Mouse (Mus musculus): ENCODE data around the gene Gm21698. TPM values are rescaled to one million over a fixed set of nuclear protein-coding genes. Genes with fewer than 3 reads are reported as not detected.

Gm21698 gene
- 0.52 and 0.59 TPM in 2 replicates for polyA plus RNA-seq (2015; fragmentation: Nextera tagmentation; extraction: Ambion mirVana)

GRCm38 (mm10) chr5:25988550-25988949, at the start of gene Gm21698:
Gene Gm21698 (minus strand): TSS chr5:25988650.

GRCm38 (mm10) chr5:26022816-26023215, 34.4 kb upstream of the Gm21698 start, which contains the start of gene Gm5862:
Gene Gm5862 (minus strand): TSS chr5:26022916.

GRCm38 (mm10) chr5:26004698-26005097, 16.2 kb upstream of the Gm21698 start, which contains the start of gene Gm1979:
Gene Gm1979 (minus strand): TSS chr5:26004798.

GRCm38 (mm10) chr5:25972563-25972962, 15.9 kb downstream of the Gm21698 start, which contains the start of gene Gm21680:
Gene Gm21680 (minus strand): TSS chr5:25972663.

GRCm38 (mm10) chr5:25954317-25954716, 34.1 kb downstream of the Gm21698 start, which contains the start of gene Gm21671:
Gene Gm21671 (minus strand): TSS chr5:25954417.

GRCm38 (mm10) chr5:25942281-25942680, 46.2 kb downstream of the Gm21698 start, which contains the start of gene Gm21663:
Gene Gm21663 (minus strand): TSS chr5:25942381.

Other genes starting within 250 kb of the Gm21698 start
- 62.5 and 63.0 TPM in 2 replicates for gene Actr3b, start 228.7 kb downstream of the Gm21698 start, polyA plus RNA-seq (2015; fragmentation: Nextera tagmentation; extraction: Ambion mirVana)
- 0.17 TPM in 2 replicates for gene Gm21663, start 46.3 kb downstream of the Gm21698 start, polyA plus RNA-seq (2015; fragmentation: Nextera tagmentation; extraction: Ambion mirVana)
- 0.45 and 0.47 TPM in 2 replicates for gene Gm21671, start 34.2 kb downstream of the Gm21698 start, polyA plus RNA-seq (2015; fragmentation: Nextera tagmentation; extraction: Ambion mirVana)
- 0.26 and 0.36 TPM in 2 replicates for gene Gm21680, start 16.0 kb downstream of the Gm21698 start, polyA plus RNA-seq (2015; fragmentation: Nextera tagmentation; extraction: Ambion mirVana)
- 0.48 and 0.70 TPM in 2 replicates for gene Gm1979, start 16.1 kb upstream of the Gm21698 start, polyA plus RNA-seq (2015; fragmentation: Nextera tagmentation; extraction: Ambion mirVana)
- 0.12 and 0.19 TPM in 2 replicates for gene Gm5862, start 34.3 kb upstream of the Gm21698 start, polyA plus RNA-seq (2015; fragmentation: Nextera tagmentation; extraction: Ambion mirVana)
- gene Speer4a, start 50.9 kb upstream of the Gm21698 start, polyA plus RNA-seq (2015; fragmentation: Nextera tagmentation; extraction: Ambion mirVana), result 0.26 and 0.34 TPM in 2 replicates
- gene Gm7347, start 69.9 kb upstream of the Gm21698 start, polyA plus RNA-seq (2015; fragmentation: Nextera tagmentation; extraction: Ambion mirVana), result 0.37 and 0.55 TPM in 2 replicates
- 0.25 TPM in 2 replicates for gene Gm10471, start 100.6 kb upstream of the Gm21698 start, polyA plus RNA-seq (2015; fragmentation: Nextera tagmentation; extraction: Ambion mirVana)
- gene 5031410I06Rik, start 116.7 kb upstream of the Gm21698 start, polyA plus RNA-seq (2015; fragmentation: Nextera tagmentation; extraction: Ambion mirVana), result 0.15 TPM in 1 of 2 replicates, not detected in the other
- gene Gm10220, start 132.8 kb upstream of the Gm21698 start, polyA plus RNA-seq (2015; fragmentation: Nextera tagmentation; extraction: Ambion mirVana), result not detected in 2 replicates